Mouse (Mus musculus) testis, adult 2 months (tissue): Measurements from ENCODE around the gene Kcnj1.
A peak's percentile ranks its signal among the peaks of the same experiment; 100 is the strongest.

Experiments
- CTCF ChIP-seq: fragments of 200-500 bp; IDR thresholded peaks from 2 replicates; pipeline ENCODE4 v1.5.1; 2012; ENCODE audit warnings: low read depth, mild to moderate bottlenecking, inconsistent platforms, low read length, moderate library complexity; ENCODE audit not compliant: control insufficient read depth, insufficient read depth, insufficient replicate concordance
- POLR2A ChIP-seq: fragments of 200-500 bp; IDR thresholded peaks from 2 replicates; pipeline ENCODE4 v1.6.1; 2012; ENCODE audit warnings: low read depth, mild to moderate bottlenecking, inconsistent platforms, low read length, moderate library complexity; ENCODE audit not compliant: control insufficient read depth

- TF ChIP-seq CTCF: peak; percentile 43; the same call in 1 of the 2 replicates
- TF ChIP-seq POLR2A: no peak
Observed at GRCm38 (mm10) chr9:32405191-32405925, 33.1 kb downstream of the Kcnj1 start.
